Mouse (Mus musculus) stomach, postnatal 0 days (tissue): ENCODE measurements around the gene Tef.

Experiments
- CTCF ChIP-seq: IDR thresholded peaks from 2 replicates; pipeline ENCODE4 v1.5.1; 2016; ENCODE audit warnings: antibody characterized with exemption, low read depth, mild to moderate bottlenecking, moderate library complexity
- EP300 ChIP-seq: optimal IDR thresholded peaks from 2 replicates; pipeline ENCODE3; 2016; ENCODE audit warnings: antibody characterized with exemption

DNA sequence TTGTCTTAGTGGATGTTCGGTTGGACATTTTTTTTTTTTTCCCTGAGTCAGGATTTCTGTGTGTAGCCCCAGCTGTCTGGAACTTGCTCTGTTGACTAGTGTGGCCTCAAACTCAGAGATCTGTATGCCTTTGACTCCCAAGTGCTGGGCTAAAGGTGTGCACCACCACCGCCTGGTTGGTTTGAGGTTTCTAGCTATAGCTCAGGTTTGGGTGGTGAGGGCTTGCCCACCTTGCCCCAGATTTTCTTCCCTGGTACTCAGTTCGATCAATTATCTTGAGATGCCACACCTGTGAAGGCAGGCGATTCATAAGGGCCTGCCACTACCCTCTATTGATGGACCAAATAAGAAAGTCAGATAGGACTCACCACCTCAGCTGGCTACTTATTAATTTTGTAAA, 44.9 kb downstream of the Tef start:
- no peak for TF ChIP-seq EP300
- TF ChIP-seq CTCF: no peak
